Mouse (Mus musculus): ENCODE results near the gene Qpct.

Gene Qpct

GRCm38 (mm10) chr17:79051606-79052005, at the start of gene Qpct:
Gene Qpct (plus strand): TSS chr17:79051906.
- DNase-seq: no peak

GRCm38 (mm10) chr17:79013625-79014024, 38.1 kb upstream of the Qpct start:
- no peak for DNase-seq

- DNase-seq: peak; percentile 50
Observed at GRCm38 (mm10) chr17:79014911-79015685, 36.6 kb upstream of the Qpct start.

- no peak for DNase-seq
Observed at GRCm38 (mm10) chr17:79015831-79016230, 35.9 kb upstream of the Qpct start.

GRCm38 (mm10) chr17:79018422-79018821, 33.3 kb upstream of the Qpct start:
- DNase-seq: no peak

GRCm38 (mm10) chr17:79019726-79020207, 31.9 kb upstream of the Qpct start:
- no peak for DNase-seq

GRCm38 (mm10) chr17:79020208-79020983, 31.3 kb upstream of the Qpct start, which contains the start of gene Prkd3:
Gene Prkd3 (minus strand): TSS chr17:79020816.
- peak; percentile 72 for DNase-seq

- DNase-seq: no peak
Observed at GRCm38 (mm10) chr17:79020984-79021335, 30.7 kb upstream of the Qpct start.

- no peak for DNase-seq
Observed at GRCm38 (mm10) chr17:79022746-79023145, 29.0 kb upstream of the Qpct start.

GRCm38 (mm10) chr17:79024544-79024943, 27.2 kb upstream of the Qpct start:
- no peak for DNase-seq

- DNase-seq: no peak
Observed at GRCm38 (mm10) chr17:79029226-79029625, 22.5 kb upstream of the Qpct start.

- DNase-seq: no peak
Observed at GRCm38 (mm10) chr17:79031569-79031968, 20.1 kb upstream of the Qpct start.

- no peak for DNase-seq
Observed at GRCm38 (mm10) chr17:79032782-79033181, 18.9 kb upstream of the Qpct start.

GRCm38 (mm10) chr17:79039660-79040059, 12.0 kb upstream of the Qpct start:
- DNase-seq: no peak

GRCm38 (mm10) chr17:79043705-79044104, 8.0 kb upstream of the Qpct start:
- DNase-seq: no peak

GRCm38 (mm10) chr17:79052088-79052812, 544 bp downstream of the Qpct start:
- DNase-seq: peak; percentile 50

GRCm38 (mm10) chr17:79058271-79058670, 6.6 kb downstream of the Qpct start:
- DNase-seq: no peak

- DNase-seq: no peak
Observed at GRCm38 (mm10) chr17:79060221-79060620, 8.5 kb downstream of the Qpct start.

- no peak for DNase-seq
Observed at GRCm38 (mm10) chr17:79064250-79064649, 12.5 kb downstream of the Qpct start.

GRCm38 (mm10) chr17:79068581-79068980, 16.9 kb downstream of the Qpct start:
- DNase-seq: no peak

GRCm38 (mm10) chr17:79069019-79069418, 17.3 kb downstream of the Qpct start:
- peak; percentile 18 for DNase-seq

GRCm38 (mm10) chr17:79069766-79070480, 18.2 kb downstream of the Qpct start:
- DNase-seq: no peak

GRCm38 (mm10) chr17:79071951-79072350, 20.2 kb downstream of the Qpct start:
- DNase-seq: no peak
